Mouse (Mus musculus) testis, adult 2 months (tissue): ENCODE results near the gene Tmco5b.

ENCODE experiments used
- CTCF ChIP-seq: fragments of 200-500 bp; IDR thresholded peaks from 2 replicates; pipeline ENCODE4 v1.5.1; 2012; ENCODE audit warnings: low read depth, mild to moderate bottlenecking, inconsistent platforms, low read length, moderate library complexity; ENCODE audit not compliant: control insufficient read depth, insufficient read depth, insufficient replicate concordance
- POLR2A ChIP-seq: fragments of 200-500 bp; IDR thresholded peaks from 2 replicates; pipeline ENCODE4 v1.6.1; 2012; ENCODE audit warnings: low read depth, mild to moderate bottlenecking, inconsistent platforms, low read length, moderate library complexity; ENCODE audit not compliant: control insufficient read depth

DNA sequence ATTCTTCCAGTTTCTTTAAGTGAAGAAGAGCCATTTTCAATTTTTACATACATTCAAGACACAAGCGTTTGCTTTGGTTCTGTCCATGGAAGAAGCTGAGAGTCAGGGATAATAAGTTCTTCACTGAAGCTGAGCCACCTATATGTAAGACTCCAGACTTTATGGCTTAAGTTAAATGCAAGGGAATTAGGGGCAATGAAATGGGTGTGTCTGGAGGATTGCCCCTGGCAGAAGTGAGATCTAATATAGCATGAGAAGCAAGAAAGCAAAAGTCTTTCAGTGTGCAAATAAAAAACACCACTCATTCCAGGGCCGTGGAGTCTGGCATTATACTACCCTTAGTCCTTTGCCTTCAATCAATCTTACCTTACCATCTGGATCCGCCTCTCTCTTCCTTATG is 25.7 kb downstream of the Tmco5b start:
- TF ChIP-seq CTCF (no peak), POLR2A (no peak)
